Mouse (Mus musculus) limb, embryonic 14.5 days (tissue): Measurements from ENCODE around the gene Cdk12. TPM values are rescaled to one million over a fixed set of nuclear protein-coding genes. Genes with fewer than 3 reads are reported as not detected.

Experiments
- ATAC-seq: fragments of 200-750 bp; cut with Nextera tagmentation; 2 replicates; pipeline ENCODE4 v1.8.0; 2017; ENCODE audit warnings: low read depth, moderate number of reproducible peaks, moderate TSS enrichment; ENCODE audit not compliant: low FRiP score
- DNase-seq: peaks from one replicate; pipeline ENCODE4 v3.0.0-alpha.2; 2015; ENCODE audit warnings: low spot score
- H3K27ac ChIP-seq: fragments of 300-500 bp; sonication (generic); replicated peaks from 2 replicates; pipeline ENCODE4 v1.5.1; 2014; ENCODE audit warnings: low read depth, mild to moderate bottlenecking, low read length, moderate library complexity, mixed read lengths
- H3K27me3 ChIP-seq: fragments of 300-500 bp; sonication (generic); 2 replicates; pipeline ENCODE4 v1.6.1; 2014; ENCODE audit warnings: low read length, mixed read lengths; ENCODE audit not compliant: control insufficient read depth, insufficient read depth
- H3K36me3 ChIP-seq: fragments of 300-500 bp; sonication (generic); 2 replicates; pipeline ENCODE4 v1.6.1; 2014; ENCODE audit warnings: mild to moderate bottlenecking, low read length, moderate library complexity, mixed read lengths; ENCODE audit not compliant: control insufficient read depth, insufficient read depth
- H3K4me1 ChIP-seq: fragments of 300-500 bp; sonication (generic); 2 replicates; pipeline ENCODE4 v1.6.1; 2014; ENCODE audit warnings: antibody characterized with exemption, low read length, mixed read lengths; ENCODE audit not compliant: control insufficient read depth, insufficient read depth
- H3K4me2 ChIP-seq: fragments of 300-500 bp; sonication (generic); replicated peaks from 2 replicates; pipeline ENCODE4 v1.6.1; 2014; ENCODE audit warnings: low read depth, mild to moderate bottlenecking, low read length, moderate library complexity; ENCODE audit not compliant: severe bottlenecking
- H3K4me3 ChIP-seq: fragments of 300-500 bp; sonication (generic); replicated peaks from 2 replicates; pipeline ENCODE4 v1.5.1; 2014; ENCODE audit warnings: low read length
- H3K9ac ChIP-seq: fragments of 300-500 bp; sonication (generic); 2 replicates; pipeline ENCODE4 v1.6.1; 2014; ENCODE audit warnings: mild to moderate bottlenecking, low read depth, low read length, moderate library complexity; ENCODE audit not compliant: severe bottlenecking
- H3K9me3 ChIP-seq: fragments of 300-500 bp; sonication (generic); 2 replicates; pipeline ENCODE4 v1.6.1; 2016; ENCODE audit warnings: low read length; ENCODE audit not compliant: control insufficient read depth
- POLR2A ChIP-seq: fragments of 200-500 bp; IDR thresholded peaks from 2 replicates; pipeline ENCODE4 v1.8.0; 2012; ENCODE audit warnings: inconsistent platforms, mild to moderate bottlenecking, moderate library complexity, borderline replicate concordance; ENCODE audit not compliant: insufficient read depth, insufficient read length; ENCODE audit errors: extremely low read depth
- WGBS: fragments of 180-500 bp; shearing (Covaris S2); extraction: QIAGEN DNeasy Blood & Tissue Kit; methylation state at CpG from one replicate; pipeline ENCODE4 v1.1.7; 2014; 5-methylcytosine and 5-hydroxymethylcytosine counted together
- polyA plus RNA-seq, 2 experiments: library from polyadenylated mRNA; depleted of rRNA in 1 of 2; stranded (reverse) in 1 of 2; unstranded in 1 of 2; fragments of >200 nt; fragmentation: Nextera tagmentation in 1 of 2; extraction: Ambion mirVana in 1 of 2; gene quantifications; 2 replicates each; pipeline versions ENCODE4 v1.2.1 to v1.2.3; 2012 to 2014

The Cdk12 gene
- polyA plus RNA-seq, 2 experiments, result 13.6 to 27.0 TPM

DNA sequence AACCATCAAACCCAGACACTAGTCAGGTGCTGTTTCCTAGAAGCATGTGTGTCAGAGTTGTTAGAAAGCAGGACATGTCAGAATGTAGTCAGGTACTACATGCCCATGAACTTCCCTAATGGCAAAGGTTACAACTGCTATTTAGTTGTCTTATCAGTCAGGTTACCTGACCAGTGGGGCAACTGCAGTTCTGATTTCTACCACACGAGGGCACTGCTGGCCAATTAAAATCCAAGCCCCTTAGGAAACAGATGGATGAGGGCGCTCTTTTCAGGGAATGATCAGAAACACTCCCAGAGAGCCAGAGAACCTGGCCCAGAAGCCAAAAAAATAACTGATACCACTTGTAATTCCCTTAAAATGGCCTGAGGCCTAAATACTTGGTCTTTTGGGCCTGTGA is 62.2 kb downstream of the Cdk12 start:
- H3K9ac ChIP-seq, result no peak overlapping the region
- no peak overlapping the region for H3K4me3 ChIP-seq
- H3K4me1 ChIP-seq, result no peaks in the 10 kb centered on the region
- no peaks in the 10 kb centered on the region for H3K27me3 ChIP-seq
- H3K9me3 ChIP-seq, result no peaks in the 10 kb centered on the region
- no peak overlapping the region for H3K4me2 ChIP-seq
- no peak overlapping the region for H3K27ac ChIP-seq
- WGBS, result 4% methylated on average over 2 of the region's 2 CpGs
- no peak for TF ChIP-seq POLR2A
- ATAC-seq (no peak), DNase-seq (peak; percentile 85)
- peaks cover 54% of the 10 kb centered on the region for H3K36me3 ChIP-seq

DNA sequence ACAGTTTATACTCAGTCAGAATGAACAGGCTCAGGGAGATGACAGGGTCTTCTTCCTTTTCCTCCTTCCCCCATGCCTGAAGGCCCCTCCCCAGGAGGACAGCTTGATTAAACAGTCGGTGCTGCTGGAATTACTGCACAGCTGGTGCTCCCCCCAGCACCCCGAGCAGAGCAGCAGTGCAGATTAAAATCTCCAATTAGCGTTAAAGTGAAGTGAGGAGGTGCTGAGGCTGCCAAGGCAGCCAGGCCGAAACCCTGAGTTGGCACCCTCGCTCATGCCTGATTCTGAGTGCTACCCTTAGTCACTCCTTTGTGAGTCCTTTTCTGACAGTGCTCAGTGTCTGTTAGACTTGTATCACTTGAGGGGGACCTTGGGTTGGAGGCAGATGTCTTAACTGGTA is 63.0 kb downstream of the Cdk12 start:
- WGBS, result 73% methylated on average over 5 of the region's 5 CpGs
- H3K27me3 ChIP-seq, result no peaks in the 10 kb centered on the region

DNA sequence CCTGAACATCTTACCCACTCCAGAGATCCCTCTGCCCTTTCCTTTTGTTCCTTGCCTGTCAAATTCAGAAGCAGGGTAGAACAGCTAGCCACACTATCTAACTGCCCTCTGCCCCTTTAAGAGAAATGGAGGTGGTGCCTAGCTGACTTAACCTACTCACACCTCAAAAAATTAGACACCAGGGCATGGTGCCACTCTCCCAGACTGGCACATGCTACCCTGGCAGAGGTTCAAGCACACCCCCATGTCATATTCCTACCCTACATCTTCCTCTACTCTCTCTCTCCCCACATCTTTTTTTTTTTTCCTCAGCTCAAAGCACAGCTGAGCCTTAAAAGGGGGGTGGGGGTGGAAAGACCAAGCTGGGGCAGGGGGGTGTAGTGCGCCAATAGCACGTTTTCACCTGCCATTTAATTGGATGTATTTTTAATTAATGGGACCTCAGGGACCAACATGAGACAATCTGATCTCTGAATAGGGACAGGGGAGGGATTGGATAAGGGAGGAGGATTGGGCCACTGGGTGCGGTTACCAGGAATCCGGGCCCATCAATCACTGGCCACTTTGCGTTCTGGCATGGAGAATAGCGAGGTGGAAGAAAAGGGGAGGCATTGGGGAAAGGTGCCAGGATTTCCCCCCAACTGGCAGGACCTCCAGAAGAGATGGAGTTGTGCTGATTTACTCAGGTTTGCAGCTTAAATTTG is 64.0 kb downstream of the Cdk12 start:
- no peak for DNase-seq
- H3K27ac ChIP-seq, result no peak overlapping the region
- no peaks in the 10 kb centered on the region for H3K9me3 ChIP-seq
- 64% methylated on average over 6 of the region's 6 CpGs for WGBS
- H3K27me3 ChIP-seq, result no peaks in the 10 kb centered on the region
- H3K4me2 ChIP-seq, result no peak overlapping the region
- H3K9ac ChIP-seq, result no peak overlapping the region
- H3K4me3 ChIP-seq, result no peak overlapping the region
- no peak for TF ChIP-seq POLR2A
- no peak for ATAC-seq
- H3K4me1 ChIP-seq, result no peaks in the 10 kb centered on the region
- peaks cover 68% of the 10 kb centered on the region for H3K36me3 ChIP-seq

More for the DNA sequence above, 63.0 kb downstream of the Cdk12 start:
- no peak for TF ChIP-seq POLR2A
- DNase-seq (no peak), ATAC-seq (no peak)
- Histone ChIP-seq H3K36me3 (peaks cover 60% of the 10 kb centered on the region), H3K4me3 (no peak overlapping the region), H3K27ac (no peak overlapping the region), H3K4me1 (no peaks in the 10 kb centered on the region), H3K9me3 (no peaks in the 10 kb centered on the region), H3K4me2 (no peak overlapping the region), H3K9ac (no peak overlapping the region)

DNA sequence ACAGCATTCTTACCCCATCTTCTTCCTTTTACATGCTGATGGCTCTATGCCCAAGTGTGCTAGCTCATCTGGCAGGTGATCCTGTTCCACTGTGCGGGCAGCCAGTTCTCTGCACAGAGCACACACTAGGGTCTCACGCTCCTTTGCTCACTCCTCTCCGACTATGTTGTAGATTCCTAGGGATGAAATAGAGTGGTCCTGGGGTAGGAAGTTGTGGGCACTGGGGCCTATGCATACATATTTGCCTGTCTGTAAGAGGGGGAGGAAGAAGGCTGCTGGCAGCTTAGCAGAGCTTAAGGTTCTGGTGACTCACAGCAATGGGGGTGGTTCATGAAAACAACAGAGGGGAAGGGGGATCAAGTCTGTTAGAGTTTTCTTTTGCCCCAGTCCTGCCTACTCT is 67.2 kb downstream of the Cdk12 start:
- TF ChIP-seq POLR2A, result no peak

DNA sequence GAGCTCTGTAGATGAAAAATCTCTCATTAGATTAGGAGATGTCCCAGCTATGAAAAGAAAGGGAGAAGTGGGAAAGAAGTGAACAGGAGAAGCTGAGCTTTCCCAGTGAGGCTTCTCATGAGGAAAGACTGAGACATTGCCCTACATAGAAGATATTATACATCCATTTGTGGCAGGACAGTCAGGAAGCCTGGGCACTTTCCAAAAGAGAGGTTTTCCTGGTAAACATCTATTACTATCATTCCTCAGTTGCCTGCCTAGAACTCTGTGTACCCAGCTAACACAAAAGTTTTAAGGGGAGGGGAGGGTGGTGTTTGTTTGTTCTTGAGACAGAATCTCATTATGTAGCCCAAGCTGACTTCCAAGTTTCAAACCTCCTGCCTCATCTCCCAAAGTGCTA is 67.6 kb downstream of the Cdk12 start:
- DNase-seq (no peak), ATAC-seq (no peak)
- H3K4me2 ChIP-seq, result no peak overlapping the region
- H3K27me3 ChIP-seq, result no peaks in the 10 kb centered on the region
- peaks cover 85% of the 10 kb centered on the region for H3K36me3 ChIP-seq
- no peaks in the 10 kb centered on the region for H3K4me1 ChIP-seq
- no peak overlapping the region for H3K27ac ChIP-seq
- no peak overlapping the region for H3K9ac ChIP-seq
- H3K9me3 ChIP-seq, result no peaks in the 10 kb centered on the region
- no peak overlapping the region for H3K4me3 ChIP-seq
- TF ChIP-seq POLR2A, result no peak

More for the DNA sequence above, 67.2 kb downstream of the Cdk12 start:
- Histone ChIP-seq H3K4me3 (no peak overlapping the region), H3K9me3 (no peaks in the 10 kb centered on the region), H3K36me3 (peaks cover 85% of the 10 kb centered on the region), H3K9ac (no peak overlapping the region), H3K4me1 (no peaks in the 10 kb centered on the region), H3K4me2 (no peak overlapping the region), H3K27ac (no peak overlapping the region), H3K27me3 (no peaks in the 10 kb centered on the region)
- 94% methylated on average over 3 of the region's 3 CpGs for WGBS
- no peak for ATAC-seq
- no peak for DNase-seq
